Mouse (Mus musculus): ENCODE data around the gene Nsmce4a.

- no peak for TF ChIP-seq CTCF (IDR thresholded peaks at IDR 0.05; ENCODE audit: low read depth, low read length)
- no peak for TF ChIP-seq POLR2A (IDR thresholded peaks at IDR 0.05; ENCODE audit: borderline replicate concordance, low read depth, low read length)
Measured at GRCm38 (mm10) chr7:130563880-130564279, 9.0 kb downstream of the Nsmce4a start.
